Mouse (Mus musculus) cortical plate, adult 2 months (tissue): Measurements from ENCODE around the gene B3galt1. TPM values are rescaled to one million over a fixed set of nuclear protein-coding genes. Genes with fewer than 3 reads are reported as not detected.

ENCODE experiments used
- H3K27ac ChIP-seq: fragments of 200-500 bp; 2 replicates; pipeline ENCODE4 v1.5.1; 2012; ENCODE audit warnings: low read length, control low read depth, inconsistent platforms; ENCODE audit not compliant: insufficient read depth
- H3K4me1 ChIP-seq: fragments of 200-500 bp; 2 replicates; pipeline ENCODE4 v1.6.1; 2011; ENCODE audit warnings: low read length; ENCODE audit not compliant: control insufficient read depth, insufficient read depth
- H3K4me3 ChIP-seq: fragments of 200-500 bp; 2 replicates; pipeline ENCODE4 v1.5.1; 2011; ENCODE audit warnings: mild to moderate bottlenecking, low read length, control low read depth; ENCODE audit not compliant: insufficient read depth
- CTCF ChIP-seq: fragments of 200-500 bp; IDR thresholded peaks from 2 replicates; pipeline ENCODE4 v1.5.1; 2011; ENCODE audit warnings: mild to moderate bottlenecking, control low read depth, low read length; ENCODE audit not compliant: insufficient read depth; ENCODE audit errors: extremely low read depth
- POLR2A ChIP-seq: fragments of 200-500 bp; IDR thresholded peaks from 2 replicates; pipeline ENCODE4 v1.6.1; 2011; ENCODE audit warnings: mild to moderate bottlenecking, low read length, control low read depth; ENCODE audit not compliant: insufficient read depth; ENCODE audit errors: extremely low read depth
- polyA plus RNA-seq: library from polyadenylated mRNA; depleted of rRNA; stranded (reverse); fragments of >200 nt; gene quantifications from 2 replicates; pipeline ENCODE4 v1.2.3, GENCODE M21; 2012

Gene B3galt1
- polyA plus RNA-seq, 1 experiment = 26.2 TPM

DNA sequence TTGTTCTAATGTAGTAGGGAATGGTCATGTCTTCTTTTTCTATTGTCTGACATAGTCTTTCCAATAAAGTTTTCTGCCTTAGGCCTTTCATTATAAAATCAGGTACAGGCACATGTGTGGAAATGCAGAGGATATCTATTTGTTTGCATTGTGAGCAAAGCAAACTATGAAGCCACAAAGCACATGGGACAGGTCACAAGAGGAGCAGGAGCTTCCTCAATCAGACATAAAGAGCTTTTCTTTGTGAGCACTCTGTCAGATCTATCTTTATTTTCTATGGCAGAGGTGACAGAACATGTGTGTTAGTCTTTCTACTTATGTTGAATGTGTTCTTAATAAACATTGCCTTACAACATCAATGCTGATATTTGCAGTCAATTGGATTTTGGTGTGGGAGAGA lies 410.1 kb downstream of the B3galt1 start:
- H3K4me1 ChIP-seq = no peaks in the 10 kb centered on the region
- no peak overlapping the region for H3K4me3 ChIP-seq
- no peak overlapping the region for H3K27ac ChIP-seq
- TF ChIP-seq CTCF = no peak
- TF ChIP-seq POLR2A = no peak

DNA sequence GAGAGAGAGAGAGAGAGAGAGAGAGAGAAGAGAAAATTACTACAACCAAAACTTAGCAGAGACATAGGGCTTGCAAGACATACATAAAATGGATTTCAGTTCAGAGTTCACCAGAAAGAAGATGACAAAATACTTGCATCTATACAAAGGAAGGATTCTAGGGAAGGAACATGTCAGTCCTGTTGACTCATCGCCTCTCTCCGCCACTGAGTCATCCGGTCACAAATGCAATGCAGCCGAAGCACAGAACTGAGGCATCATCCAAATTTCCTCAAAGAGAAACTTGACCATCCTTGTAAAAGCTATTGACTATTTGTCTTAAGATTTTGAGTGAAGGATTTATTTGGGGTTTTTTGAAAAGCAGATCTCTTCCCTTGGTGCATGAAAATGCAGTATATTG lies 410.8 kb downstream of the B3galt1 start:
- no peaks in the 10 kb centered on the region for H3K4me1 ChIP-seq
- H3K4me3 ChIP-seq = no peak overlapping the region
- H3K27ac ChIP-seq = no peak overlapping the region
- TF ChIP-seq POLR2A = no peak
- no peak for TF ChIP-seq CTCF

DNA sequence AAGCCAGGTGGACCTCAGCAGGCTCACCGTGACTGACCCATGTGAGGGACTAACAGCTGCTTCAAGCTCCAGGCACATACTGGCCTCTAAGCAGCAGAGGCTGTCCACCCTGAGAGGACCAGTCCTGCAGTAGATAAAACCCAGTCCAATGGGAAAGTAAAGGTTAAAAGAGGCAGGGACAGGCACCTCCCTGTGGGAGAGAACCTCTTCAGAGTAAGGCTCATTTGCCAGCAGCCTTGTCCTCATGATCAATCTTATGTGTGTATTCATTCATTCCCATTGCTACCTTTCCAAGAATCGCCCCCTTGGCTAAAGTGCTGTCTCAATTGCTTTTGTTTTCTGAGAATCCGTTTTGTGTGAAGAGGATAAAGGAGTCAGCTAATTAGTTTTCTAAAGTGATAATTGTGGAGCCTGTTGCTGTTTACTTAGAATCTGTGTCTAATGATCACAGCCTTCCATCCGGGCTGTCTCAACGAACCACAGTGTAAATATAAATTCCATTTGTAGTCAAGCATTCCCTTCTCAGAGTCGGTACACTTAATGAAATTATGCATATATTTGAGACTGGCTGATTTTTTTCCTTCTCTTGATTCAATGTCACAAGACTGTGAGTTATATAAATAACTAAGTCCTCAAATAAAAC lies 412.1 kb downstream of the B3galt1 start:
- Histone ChIP-seq H3K4me3 (no peak overlapping the region), H3K4me1 (no peaks in the 10 kb centered on the region; the same call in 1 of the 2 replicates), H3K27ac (no peak overlapping the region)
- TF ChIP-seq POLR2A (no peak), CTCF (no peak)

DNA sequence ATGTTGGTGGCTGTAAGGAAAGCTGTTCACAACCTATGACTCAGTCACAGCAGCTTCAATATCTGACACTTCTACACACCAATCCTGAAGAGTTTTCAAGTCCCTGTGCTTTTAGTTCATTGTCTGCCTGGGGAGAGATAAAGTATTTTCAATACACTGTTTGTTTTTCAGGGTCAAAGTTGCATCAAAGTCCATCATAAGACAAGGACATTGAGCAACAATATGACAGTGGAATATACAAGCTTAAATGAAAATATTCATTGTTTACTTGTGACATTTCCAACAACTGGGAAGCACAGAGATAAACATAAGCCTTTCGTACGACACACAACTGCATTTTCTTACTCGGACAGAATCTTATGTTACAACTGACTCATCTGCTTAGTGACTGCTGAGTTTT lies 417.9 kb downstream of the B3galt1 start:
- H3K27ac ChIP-seq = no peak overlapping the region
- TF ChIP-seq CTCF = no peak
- no peaks in the 10 kb centered on the region; the same call in 1 of the 2 replicates for H3K4me1 ChIP-seq
- H3K4me3 ChIP-seq = no peak overlapping the region

DNA sequence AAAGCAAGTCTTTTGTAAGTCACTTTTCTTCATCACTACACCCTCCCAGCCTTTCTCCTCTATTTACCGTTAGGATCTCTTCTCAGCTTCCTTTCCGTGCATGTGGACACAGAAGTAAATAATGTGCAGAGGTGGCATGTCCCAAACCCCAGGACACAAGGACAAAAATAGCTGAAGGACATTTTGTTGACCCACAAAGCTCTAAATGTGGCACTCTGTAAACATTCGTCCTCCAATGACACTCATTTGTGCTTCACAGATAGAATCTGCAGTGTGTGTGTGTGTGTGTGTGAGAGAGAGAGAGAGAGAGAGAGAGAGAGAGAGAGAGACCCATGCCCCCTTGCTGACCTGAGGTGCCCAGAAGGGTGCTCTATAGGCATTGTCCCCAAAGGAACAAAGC lies 419.5 kb downstream of the B3galt1 start:
- no peak overlapping the region for H3K4me3 ChIP-seq
- H3K27ac ChIP-seq = no peak overlapping the region
- H3K4me1 ChIP-seq = no peaks in the 10 kb centered on the region; the same call in 1 of the 2 replicates
- TF ChIP-seq POLR2A = no peak

DNA sequence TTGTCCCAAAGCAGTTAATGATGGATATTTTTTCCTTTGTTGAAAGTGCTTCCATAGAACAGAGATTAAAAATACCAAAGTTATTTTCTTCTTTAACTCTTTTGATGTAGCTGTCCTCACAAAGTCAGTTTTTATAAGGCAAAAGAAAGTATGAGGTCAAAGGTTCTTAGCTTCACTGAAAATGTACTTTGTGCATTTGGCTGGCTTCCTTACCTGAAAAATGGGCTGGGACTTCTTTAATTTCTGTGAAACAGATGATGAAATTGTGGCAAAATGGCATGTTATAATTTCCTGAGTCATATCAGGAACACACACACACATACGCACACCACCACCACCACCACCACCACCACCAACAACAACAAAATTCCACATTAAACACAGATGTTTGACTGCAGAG lies 427.8 kb downstream of the B3galt1 start:
- Histone ChIP-seq H3K27ac (no peak overlapping the region), H3K4me1 (no peaks in the 10 kb centered on the region), H3K4me3 (no peak overlapping the region)
- TF ChIP-seq POLR2A (no peak), CTCF (no peak)

DNA sequence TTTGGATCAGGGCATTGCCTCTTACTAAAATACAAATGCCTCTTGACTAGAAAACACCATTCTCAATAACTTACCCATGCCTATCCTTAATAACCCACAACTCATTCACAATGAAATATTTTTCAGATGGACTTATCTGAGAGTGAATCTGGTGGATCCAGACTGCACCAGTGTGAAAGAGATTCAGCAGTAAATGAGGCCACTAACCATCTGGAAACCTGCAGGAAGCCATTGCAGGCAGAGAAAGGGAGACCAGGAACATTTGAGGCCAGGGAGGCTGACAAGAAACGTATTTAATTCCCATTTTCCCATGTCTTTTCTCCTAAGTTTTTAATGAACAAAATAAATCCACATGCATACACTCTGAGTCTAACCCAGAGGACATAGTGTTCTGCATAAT lies 437.4 kb downstream of the B3galt1 start:
- H3K4me3 ChIP-seq = no peak overlapping the region
- H3K27ac ChIP-seq = no peak overlapping the region
- H3K4me1 ChIP-seq = no peaks in the 10 kb centered on the region; the same call in 1 of the 2 replicates
- TF ChIP-seq CTCF = no peak
- TF ChIP-seq POLR2A = no peak

DNA sequence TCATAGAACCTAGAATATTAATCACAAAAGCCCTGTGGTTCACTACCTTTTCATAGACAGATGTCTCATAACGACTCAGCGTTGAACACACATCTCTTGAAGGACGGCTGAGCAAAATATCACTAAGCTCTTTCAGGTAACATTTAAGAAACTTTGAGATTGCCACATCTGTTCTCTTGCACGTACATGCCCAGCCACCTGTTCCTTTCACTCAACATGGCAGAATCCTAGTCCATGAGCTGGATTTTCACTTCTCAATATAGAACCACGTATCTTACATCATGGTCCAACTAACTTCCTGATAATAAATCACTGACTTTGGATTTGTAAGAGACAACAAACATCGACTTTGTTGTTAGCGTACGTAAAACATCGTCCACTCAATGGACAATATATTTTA lies 439.5 kb downstream of the B3galt1 start:
- no peak overlapping the region for H3K4me3 ChIP-seq
- no peaks in the 10 kb centered on the region; the same call in 1 of the 2 replicates for H3K4me1 ChIP-seq
- TF ChIP-seq CTCF (no peak), POLR2A (no peak)

DNA sequence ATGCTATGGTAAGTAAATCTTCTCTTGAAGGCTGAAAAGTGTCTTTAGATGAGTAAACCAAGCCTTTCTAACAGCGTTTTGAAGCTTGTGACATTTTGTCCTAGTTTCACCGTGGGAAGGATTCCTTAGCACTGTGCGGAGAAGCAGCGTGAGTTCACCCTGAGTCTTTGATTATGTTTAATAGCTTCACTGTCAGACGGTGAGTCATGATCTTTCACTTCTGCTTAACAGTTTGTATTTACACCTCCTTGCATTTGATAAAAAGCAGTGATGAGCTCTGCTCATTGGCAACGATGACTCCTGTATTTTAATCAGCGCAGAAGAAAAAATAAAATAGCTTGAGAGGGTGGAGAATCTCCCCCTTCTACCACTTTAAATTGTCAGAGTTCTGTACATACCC lies 440.0 kb downstream of the B3galt1 start:
- TF ChIP-seq CTCF (no peak), POLR2A (no peak)
- Histone ChIP-seq H3K4me3 (no peak overlapping the region), H3K27ac (no peak overlapping the region), H3K4me1 (no peaks in the 10 kb centered on the region; the same call in 1 of the 2 replicates)

More for the DNA sequence above, 439.5 kb downstream of the B3galt1 start:
- no peak overlapping the region for H3K27ac ChIP-seq

DNA sequence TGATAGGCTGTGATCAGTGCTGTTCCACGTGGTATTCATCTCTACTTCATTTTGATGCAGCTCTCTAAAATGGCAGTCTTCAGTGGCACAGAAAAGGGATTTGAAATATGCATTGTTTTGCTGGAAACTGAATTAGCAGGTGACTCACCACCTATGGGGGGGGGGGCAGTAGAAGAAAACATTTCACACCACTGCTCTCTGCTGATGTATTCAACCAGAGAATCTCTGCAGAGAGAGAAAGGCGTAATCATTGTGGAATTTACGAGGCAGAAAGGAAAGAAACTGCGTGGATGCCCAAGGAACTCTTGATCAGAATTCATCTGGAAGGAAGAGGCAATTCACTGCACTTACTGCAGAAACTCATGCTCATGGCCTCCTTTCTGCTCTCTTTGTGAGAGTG lies 445.7 kb downstream of the B3galt1 start:
- Histone ChIP-seq H3K4me3 (no peak overlapping the region), H3K4me1 (peaks cover 1% of the 10 kb centered on the region; the same call in 1 of the 2 replicates), H3K27ac (no peak overlapping the region)
- TF ChIP-seq POLR2A = no peak
- no peak for TF ChIP-seq CTCF
